Mouse (Mus musculus): ENCODE data around the gene Timm44. TPM values are rescaled to one million over a fixed set of nuclear protein-coding genes. Genes with fewer than 3 reads are reported as not detected.

Timm44 gene
- polyA plus RNA-seq, 1 experiment from 2014 or later: 75.2 TPM

Other genes with a start within 250 kb of the Timm44 start
- gene Cd209f, start 170.1 kb downstream of the Timm44 start, polyA plus RNA-seq (2014; fragmentation: Nextera tagmentation; extraction: Ambion mirVana): not detected in 2 replicates
- gene Cd209g, start 141.8 kb downstream of the Timm44 start, polyA plus RNA-seq (2014; fragmentation: Nextera tagmentation; extraction: Ambion mirVana): not detected in 2 replicates
- 36.1 and 39.0 TPM in 2 replicates for gene Evi5l, start 109.3 kb downstream of the Timm44 start, polyA plus RNA-seq (2014; fragmentation: Nextera tagmentation; extraction: Ambion mirVana)
- 30.6 and 34.6 TPM in 2 replicates for gene Prr36, start 58.5 kb downstream of the Timm44 start, polyA plus RNA-seq (2014; fragmentation: Nextera tagmentation; extraction: Ambion mirVana)
- 0.05 TPM in 1 of 2 replicates, not detected in the other for gene Lrrc8e, start 49.1 kb downstream of the Timm44 start, polyA plus RNA-seq (2014; fragmentation: Nextera tagmentation; extraction: Ambion mirVana)
- gene Map2k7, start 37.2 kb downstream of the Timm44 start, polyA plus RNA-seq (2014; fragmentation: Nextera tagmentation; extraction: Ambion mirVana): 23.0 and 23.4 TPM in 2 replicates
- gene Gm49320, start 37.0 kb downstream of the Timm44 start, polyA plus RNA-seq (2014; fragmentation: Nextera tagmentation; extraction: Ambion mirVana): 0.43 and 0.70 TPM in 2 replicates
- gene Tgfbr3l, start 27.7 kb downstream of the Timm44 start, polyA plus RNA-seq (2014; fragmentation: Nextera tagmentation; extraction: Ambion mirVana): 2.1 and 2.3 TPM in 2 replicates
- gene Snapc2, start 22.8 kb downstream of the Timm44 start, polyA plus RNA-seq (2014; fragmentation: Nextera tagmentation; extraction: Ambion mirVana): 61.4 and 68.6 TPM in 2 replicates
- 140 TPM in 2 replicates for gene Ctxn1, start 16.6 kb downstream of the Timm44 start, polyA plus RNA-seq (2014; fragmentation: Nextera tagmentation; extraction: Ambion mirVana)
- gene Ccl25, start 49.3 kb upstream of the Timm44 start, polyA plus RNA-seq (2014; fragmentation: Nextera tagmentation; extraction: Ambion mirVana): 15.8 and 17.9 TPM in 2 replicates
- gene Elavl1, start 49.5 kb upstream of the Timm44 start, polyA plus RNA-seq (2014; fragmentation: Nextera tagmentation; extraction: Ambion mirVana): 310 and 311 TPM in 2 replicates
- gene Cers4, start 217.1 kb upstream of the Timm44 start, polyA plus RNA-seq (2014; fragmentation: Nextera tagmentation; extraction: Ambion mirVana): 14.1 and 15.4 TPM in 2 replicates

Measured in neural tube, embryonic 11.5 days (tissue).